Mouse (Mus musculus) testis, adult 2 months (tissue): ENCODE data around the gene Cxcl17.

ENCODE experiments used
- CTCF ChIP-seq: fragments of 200-500 bp; IDR thresholded peaks from 2 replicates; pipeline ENCODE4 v1.5.1; 2012; ENCODE audit warnings: low read depth, mild to moderate bottlenecking, inconsistent platforms, low read length, moderate library complexity; ENCODE audit not compliant: control insufficient read depth, insufficient read depth, insufficient replicate concordance
- POLR2A ChIP-seq: fragments of 200-500 bp; IDR thresholded peaks from 2 replicates; pipeline ENCODE4 v1.6.1; 2012; ENCODE audit warnings: low read depth, mild to moderate bottlenecking, inconsistent platforms, low read length, moderate library complexity; ENCODE audit not compliant: control insufficient read depth

- TF ChIP-seq CTCF (peak; percentile 19; the same call in 1 of the 2 replicates), POLR2A (no peak)
Measured at GRCm38 (mm10) chr7:25367632-25368293, 44.9 kb downstream of the Cxcl17 start.
